Mouse (Mus musculus): ENCODE data around the gene Phf1. TPM values are rescaled to one million over a fixed set of nuclear protein-coding genes. Genes with fewer than 3 reads are reported as not detected.
"Not testable (repeated sequence)": the region's sequence is repeated elsewhere in the genome, so short reads cannot be mapped to it uniquely, and the experiment has no call there.

The Phf1 gene
- polyA plus RNA-seq, 1 experiment from 2014 or later: 1.8 TPM

DNA sequence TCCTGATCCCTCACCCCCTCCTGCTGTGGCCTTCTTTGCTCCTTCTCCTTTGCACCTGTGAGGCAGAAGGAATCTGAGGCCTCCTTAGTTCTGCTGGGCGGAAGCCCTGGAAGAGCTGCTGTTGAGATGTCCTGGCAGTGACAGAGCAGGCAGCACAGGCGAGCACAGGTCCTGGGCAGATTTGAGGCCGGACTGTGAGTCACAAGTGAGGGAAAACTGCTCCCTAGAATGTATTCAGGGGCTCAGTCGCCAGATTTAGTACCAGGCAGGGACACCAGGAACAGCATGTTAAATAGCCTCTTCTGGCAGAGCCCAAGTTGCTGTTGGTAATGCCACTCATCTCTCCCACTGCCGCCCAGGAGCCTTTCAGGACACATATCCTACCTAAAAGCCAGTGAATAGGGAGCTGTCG is 35.4 kb downstream of the Phf1 start:
- Histone ChIP-seq H3K4me1 (replicated peaks) (peaks cover 24% of the 10 kb centered on the region), H3K27me3 (no peaks in the 10 kb centered on the region)
- WGBS (ENCODE audit: insufficient replicate concordance): 69% methylated on average over 6 of the region's 6 CpGs

GRCm38 (mm10) chr17:26969257-26969656 is 36.4 kb downstream of the Phf1 start:
- no peaks in the 10 kb centered on the region for H3K27me3 ChIP-seq
- H3K36me3 ChIP-seq (replicated peaks): no peaks in the 10 kb centered on the region
- no peak overlapping the region for H3K27ac ChIP-seq (replicated peaks)
- ATAC-seq (ENCODE audit: insufficient read depth): no peak
- no peak overlapping the region for H3K4me2 ChIP-seq
- 75% methylated on average over 6 of the region's 6 CpGs for WGBS (ENCODE audit: insufficient replicate concordance)
- H3K9me3 ChIP-seq (replicated peaks): no peaks in the 10 kb centered on the region
- H3K9ac ChIP-seq: no peak overlapping the region
- H3K4me3 ChIP-seq (replicated peaks): no peak overlapping the region
- peaks cover 33% of the 10 kb centered on the region for H3K4me1 ChIP-seq (replicated peaks)

More for the DNA sequence above, 35.4 kb downstream of the Phf1 start:
- Histone ChIP-seq H3K27ac (replicated peaks) (no peak overlapping the region), H3K4me2 (no peak overlapping the region), H3K36me3 (replicated peaks) (no peaks in the 10 kb centered on the region), H3K4me3 (replicated peaks) (no peak overlapping the region), H3K9me3 (replicated peaks) (no peaks in the 10 kb centered on the region), H3K9ac (0 out of 2 replicates have a peak overlapping the region, but pooled peaks have one; percentile 8)
- ATAC-seq (ENCODE audit: insufficient read depth): no peak

GRCm38 (mm10) chr17:26970221-26970620 is 37.4 kb downstream of the Phf1 start:
- Histone ChIP-seq H3K36me3 (replicated peaks) (peaks cover 9% of the 10 kb centered on the region), H3K4me2 (no peak overlapping the region), H3K4me1 (replicated peaks) (peaks cover 40% of the 10 kb centered on the region), H3K9ac (no peak overlapping the region), H3K4me3 (replicated peaks) (no peak overlapping the region), H3K27ac (replicated peaks) (no peak overlapping the region), H3K27me3 (no peaks in the 10 kb centered on the region), H3K9me3 (replicated peaks) (no peaks in the 10 kb centered on the region)
- ATAC-seq (ENCODE audit: insufficient read depth): no peak
- WGBS (ENCODE audit: insufficient replicate concordance): 59% methylated on average over 12 of the region's 12 CpGs

GRCm38 (mm10) chr17:26971247-26971905 is 38.5 kb downstream of the Phf1 start:
- 65% methylated on average over 8 of the region's 8 CpGs for WGBS (ENCODE audit: insufficient replicate concordance)
- H3K9me3 ChIP-seq (replicated peaks): no peaks in the 10 kb centered on the region
- no peak for ATAC-seq (ENCODE audit: insufficient read depth)
- no peaks in the 10 kb centered on the region for H3K27me3 ChIP-seq
- peak overlapping the region; percentile 98 for H3K4me2 ChIP-seq
- peak overlapping the region; percentile 84 for H3K4me3 ChIP-seq (replicated peaks)
- H3K36me3 ChIP-seq (replicated peaks): peaks cover 21% of the 10 kb centered on the region
- peak overlapping the region; percentile 88; the same call in 1 of the 2 replicates for H3K9ac ChIP-seq
- H3K27ac ChIP-seq (replicated peaks): peak overlapping the region; percentile 84; the same call in 1 of the 2 replicates
- H3K4me1 ChIP-seq (replicated peaks): peaks cover 51% of the 10 kb centered on the region

- Histone ChIP-seq H3K9ac (peak overlapping the region; percentile 88), H3K27me3 (no peaks in the 10 kb centered on the region), H3K36me3 (replicated peaks) (peaks cover 27% of the 10 kb centered on the region), H3K27ac (replicated peaks) (peak overlapping the region; percentile 84), H3K4me1 (replicated peaks) (peaks cover 51% of the 10 kb centered on the region), H3K4me2 (peak overlapping the region; percentile 98), H3K9me3 (replicated peaks) (no peaks in the 10 kb centered on the region), H3K4me3 (replicated peaks) (peak overlapping the region; percentile 84)
- ATAC-seq (ENCODE audit: insufficient read depth): no peak
- WGBS (ENCODE audit: insufficient replicate concordance): 0% methylated on average over 3 of the region's 3 CpGs
Observed at GRCm38 (mm10) chr17:26972107-26972506, 39.3 kb downstream of the Phf1 start.

DNA sequence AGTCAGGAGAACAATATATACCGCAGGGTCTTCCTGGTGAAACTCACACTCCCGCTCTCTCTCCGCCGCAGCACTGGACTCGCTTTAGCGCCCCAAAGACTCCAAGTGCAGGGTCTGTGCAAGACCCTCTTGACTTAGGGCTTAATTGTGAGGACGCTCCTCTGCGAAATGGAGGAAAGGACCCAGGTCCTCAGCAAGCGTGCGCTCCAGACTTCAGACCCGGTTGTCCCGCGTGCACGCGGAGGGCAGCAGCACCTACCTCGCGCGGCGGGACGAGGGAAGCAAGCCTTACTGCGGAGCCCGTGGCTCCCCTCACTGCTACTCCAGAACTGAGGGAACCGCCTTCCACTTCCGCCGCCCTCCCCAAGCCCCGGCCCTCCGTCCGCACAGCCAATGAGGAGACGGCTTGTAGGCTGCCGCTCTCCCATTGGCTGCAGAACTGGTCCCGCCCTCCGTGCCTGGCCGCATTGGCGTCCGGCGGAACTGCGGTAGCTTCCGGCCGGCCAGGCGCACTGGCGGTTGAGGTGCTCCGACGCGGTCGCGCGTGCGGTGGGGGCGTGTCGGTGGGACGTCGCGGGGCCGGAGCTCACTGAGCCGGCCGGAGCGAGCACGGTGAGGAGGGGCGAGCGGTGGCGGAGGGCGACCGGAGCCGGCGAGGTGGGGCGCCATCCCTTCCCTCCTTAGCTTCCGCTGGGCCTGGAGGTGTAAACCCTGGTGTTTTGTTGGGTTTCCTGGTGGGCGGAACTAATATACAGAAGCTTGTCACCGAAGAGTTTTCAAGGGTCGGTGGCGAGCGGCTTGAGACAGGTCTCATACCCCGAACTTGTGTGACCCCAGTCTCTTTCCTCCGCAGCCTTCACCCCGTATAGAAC is 40.1 kb downstream of the Phf1 start, which contains the start of gene Zbtb9:
TSS of gene Zbtb9 (plus strand) at position 465 of the 872 bp plus-strand sequence.
- peak within 1 kb of the TSS; percentile 84 for H3K27ac ChIP-seq (replicated peaks)
- ATAC-seq (ENCODE audit: insufficient read depth): peak; percentile 99
- H3K36me3 ChIP-seq (replicated peaks): peaks cover 33% of the 10 kb centered on the region
- peak within 1 kb of the TSS; percentile 88 for H3K9ac ChIP-seq
- H3K4me3 ChIP-seq (replicated peaks): peak within 1 kb of the TSS; percentile 84
- no peaks in the 10 kb centered on the region for H3K27me3 ChIP-seq
- WGBS (ENCODE audit: insufficient replicate concordance): under 1% methylated on average over 75 of the region's 75 CpGs
- peaks cover 51% of the 10 kb centered on the region for H3K4me1 ChIP-seq (replicated peaks)
- H3K4me2 ChIP-seq: peak within 1 kb of the TSS; percentile 98
- H3K9me3 ChIP-seq (replicated peaks): no peaks in the 10 kb centered on the region

GRCm38 (mm10) chr17:26974547-26974946 is 41.7 kb downstream of the Phf1 start:
- Histone ChIP-seq H3K36me3 (replicated peaks) (peaks cover 38% of the 10 kb centered on the region), H3K9ac (0 out of 2 replicates have a peak overlapping the region, but pooled peaks have one; percentile 79), H3K4me1 (replicated peaks) (peaks cover 51% of the 10 kb centered on the region), H3K27me3 (no peaks in the 10 kb centered on the region), H3K4me2 (peak overlapping the region; percentile 98), H3K9me3 (replicated peaks) (no peaks in the 10 kb centered on the region), H3K4me3 (replicated peaks) (no peak overlapping the region; the same call in 1 of the 2 replicates), H3K27ac (replicated peaks) (no peak overlapping the region)
- ATAC-seq (ENCODE audit: insufficient read depth): no peak
- WGBS (ENCODE audit: insufficient replicate concordance): 84% methylated on average over 15 of the region's 15 CpGs

- no peak for ATAC-seq (ENCODE audit: insufficient read depth)
- Histone ChIP-seq H3K4me1 (replicated peaks) (peaks cover 51% of the 10 kb centered on the region), H3K9me3 (replicated peaks) (no peaks in the 10 kb centered on the region), H3K27me3 (no peaks in the 10 kb centered on the region), H3K36me3 (replicated peaks) (peaks cover 38% of the 10 kb centered on the region), H3K4me3 (replicated peaks) (no peak overlapping the region), H3K4me2 (0 out of 2 replicates have a peak overlapping the region, but pooled peaks have one; percentile 9), H3K27ac (replicated peaks) (no peak overlapping the region), H3K9ac (no peak overlapping the region)
Observed at GRCm38 (mm10) chr17:26975415-26975814, 42.6 kb downstream of the Phf1 start.

DNA sequence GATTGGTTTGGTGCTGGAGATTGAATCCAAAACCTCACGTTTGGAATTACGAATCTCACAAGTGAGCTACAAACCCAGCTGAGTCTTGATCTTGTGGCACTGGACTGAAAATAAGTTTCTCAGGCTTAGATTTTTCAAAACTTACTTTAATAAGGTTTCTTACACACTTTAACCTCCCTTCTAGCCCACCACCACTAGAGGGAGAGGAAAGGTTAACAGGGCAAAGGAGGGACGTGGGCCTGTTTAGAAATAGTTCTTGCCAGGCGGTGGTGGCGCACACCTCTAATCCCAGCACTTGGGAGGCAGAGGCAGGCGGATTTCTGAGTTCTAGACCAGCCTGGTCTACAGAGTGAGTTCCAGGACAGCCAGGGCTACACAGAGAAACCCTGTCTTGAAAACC is 44.5 kb downstream of the Phf1 start:
- H3K4me1 ChIP-seq (replicated peaks): peaks cover 35% of the 10 kb centered on the region
- WGBS (ENCODE audit: insufficient replicate concordance): 74% methylated on average over 6 of the region's 6 CpGs
- H3K27me3 ChIP-seq; H3K27ac ChIP-seq (replicated peaks); H3K9ac ChIP-seq; H3K9me3 ChIP-seq (replicated peaks); H3K4me2 ChIP-seq; ATAC-seq (ENCODE audit: insufficient read depth); H3K4me3 ChIP-seq (replicated peaks): not testable (repeated sequence)
- peaks cover 38% of the 10 kb centered on the region for H3K36me3 ChIP-seq (replicated peaks)

DNA sequence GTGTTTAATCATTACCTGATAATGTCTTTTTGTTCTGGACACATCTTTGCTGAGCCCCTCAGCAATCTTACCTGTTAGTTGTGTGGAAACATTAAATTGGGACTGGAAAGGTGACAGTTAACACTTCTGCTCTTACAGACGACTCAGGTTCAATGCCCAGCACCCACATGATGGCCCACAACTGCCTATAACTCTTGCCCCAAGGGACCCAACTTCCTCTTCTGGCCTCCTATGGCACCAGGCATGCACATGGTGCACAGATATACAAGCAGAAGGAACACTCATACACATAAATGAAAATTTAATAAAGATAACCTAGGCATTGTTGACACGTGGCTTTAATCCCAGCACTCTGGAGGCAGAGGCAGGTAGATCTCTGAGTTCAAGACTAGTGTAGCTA is 46.6 kb downstream of the Phf1 start:
- ATAC-seq (ENCODE audit: insufficient read depth): no peak
- no peaks in the 10 kb centered on the region for H3K9me3 ChIP-seq (replicated peaks)

DNA sequence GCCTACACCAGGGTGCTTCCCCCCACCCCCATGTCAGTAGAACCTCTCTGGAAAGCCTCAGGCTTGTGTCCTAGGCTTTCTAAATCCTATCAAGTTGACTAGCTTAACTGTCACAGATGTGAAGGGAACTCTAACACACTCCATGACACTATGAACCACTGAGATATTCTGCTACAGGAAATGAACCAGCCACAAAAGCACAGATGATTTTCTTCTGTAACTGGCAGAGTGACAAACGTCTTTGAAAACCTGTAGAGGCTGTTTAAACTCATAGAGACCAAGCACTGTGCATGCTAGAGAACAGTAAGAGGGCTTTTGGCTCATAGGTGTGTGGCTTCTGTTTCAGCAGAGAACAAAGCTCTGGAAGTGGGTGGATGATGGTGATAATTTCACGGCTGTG is 48.2 kb downstream of the Phf1 start:
- Histone ChIP-seq H3K9ac (no peak overlapping the region), H3K27ac (replicated peaks) (no peak overlapping the region)

More for the DNA sequence above, 46.6 kb downstream of the Phf1 start:
- Histone ChIP-seq H3K4me1 (replicated peaks) (peaks cover 20% of the 10 kb centered on the region), H3K9ac (no peak overlapping the region), H3K27me3 (no peaks in the 10 kb centered on the region), H3K27ac (replicated peaks) (no peak overlapping the region), H3K4me2 (no peak overlapping the region), H3K4me3 (replicated peaks) (no peak overlapping the region), H3K36me3 (replicated peaks) (peaks cover 37% of the 10 kb centered on the region)
- 36% methylated on average over 2 of the region's 2 CpGs for WGBS (ENCODE audit: insufficient replicate concordance)

More for the DNA sequence above, 48.2 kb downstream of the Phf1 start:
- Histone ChIP-seq H3K27me3 (no peaks in the 10 kb centered on the region), H3K36me3 (replicated peaks) (peaks cover 21% of the 10 kb centered on the region), H3K9me3 (replicated peaks) (no peaks in the 10 kb centered on the region), H3K4me1 (replicated peaks) (0 out of 2 replicates have a peak, but pooled peaks cover 7% of the 10 kb centered on the region), H3K4me2 (no peak overlapping the region), H3K4me3 (replicated peaks) (no peak overlapping the region)
- ATAC-seq (ENCODE audit: insufficient read depth): no peak
- 18% methylated on average over 2 of the region's 2 CpGs for WGBS (ENCODE audit: insufficient replicate concordance)
